Mouse (Mus musculus): ENCODE measurements around the gene Rplp2.
"Not testable (repeated sequence)": the region's sequence is repeated elsewhere in the genome, so short reads cannot be mapped to it uniquely, and the experiment has no call there.

The Rplp2 gene

GRCm38 (mm10) chr7:141447110-141447991 lies at the start of gene Rplp2:
Rplp2 (plus strand) TSS chr7:141447370.
- DNase-seq (ENCODE audit: extremely low read depth, low read depth): peak; percentile 97

- DNase-seq (ENCODE audit: extremely low read depth, low read depth): no peak
Measured at GRCm38 (mm10) chr7:141403305-141403704, 43.9 kb upstream of the Rplp2 start.

- no peak for DNase-seq (ENCODE audit: extremely low read depth, low read depth)
Measured at GRCm38 (mm10) chr7:141405466-141405865, 41.7 kb upstream of the Rplp2 start.

- DNase-seq (ENCODE audit: extremely low read depth, low read depth): not testable (repeated sequence)
Measured at GRCm38 (mm10) chr7:141407670-141408069, 39.5 kb upstream of the Rplp2 start.

- DNase-seq (ENCODE audit: extremely low read depth, low read depth): no peak
Measured at GRCm38 (mm10) chr7:141408833-141409232, 38.3 kb upstream of the Rplp2 start.

GRCm38 (mm10) chr7:141410631-141411030 lies 36.5 kb upstream of the Rplp2 start:
- DNase-seq (ENCODE audit: extremely low read depth, low read depth): no peak

GRCm38 (mm10) chr7:141411667-141412066 lies 35.5 kb upstream of the Rplp2 start:
- no peak for DNase-seq (ENCODE audit: extremely low read depth, low read depth)

- DNase-seq (ENCODE audit: extremely low read depth, low read depth): no peak
Measured at GRCm38 (mm10) chr7:141413331-141413730, 33.8 kb upstream of the Rplp2 start.

- DNase-seq (ENCODE audit: extremely low read depth, low read depth): peak; percentile 80
Measured at GRCm38 (mm10) chr7:141413809-141414584, 33.2 kb upstream of the Rplp2 start, which contains the start of gene Gatd1. Gatd1 (minus strand) TSS chr7:141414136.

- no peak for DNase-seq (ENCODE audit: extremely low read depth, low read depth)
Measured at GRCm38 (mm10) chr7:141416144-141416841, 30.9 kb upstream of the Rplp2 start.

- DNase-seq (ENCODE audit: extremely low read depth, low read depth): no peak
Measured at GRCm38 (mm10) chr7:141417731-141418681, 29.2 kb upstream of the Rplp2 start.

GRCm38 (mm10) chr7:141418970-141419369 lies 28.2 kb upstream of the Rplp2 start:
- peak; percentile 66 for DNase-seq (ENCODE audit: extremely low read depth, low read depth)

- DNase-seq (ENCODE audit: extremely low read depth, low read depth): no peak
Measured at GRCm38 (mm10) chr7:141420030-141420702, 27.0 kb upstream of the Rplp2 start.

- no peak for DNase-seq (ENCODE audit: extremely low read depth, low read depth)
Measured at GRCm38 (mm10) chr7:141423811-141424210, 23.4 kb upstream of the Rplp2 start.

- DNase-seq (ENCODE audit: extremely low read depth, low read depth): no peak
Measured at GRCm38 (mm10) chr7:141426948-141427730, 20.0 kb upstream of the Rplp2 start.

- DNase-seq (ENCODE audit: extremely low read depth, low read depth): no peak
Measured at GRCm38 (mm10) chr7:141428701-141429100, 18.5 kb upstream of the Rplp2 start.

- DNase-seq (ENCODE audit: extremely low read depth, low read depth): no peak
Measured at GRCm38 (mm10) chr7:141429310-141429709, 17.9 kb upstream of the Rplp2 start, which contains the start of gene Cend1. Cend1 (minus strand) TSS chr7:141429491.

GRCm38 (mm10) chr7:141429840-141430584 lies 17.2 kb upstream of the Rplp2 start:
- DNase-seq (ENCODE audit: extremely low read depth, low read depth): no peak
